Mouse (Mus musculus): ENCODE measurements around the gene Lypd6b. TPM values are rescaled to one million over a fixed set of nuclear protein-coding genes. Genes with fewer than 3 reads are reported as not detected.

The Lypd6b gene
- polyA plus RNA-seq, 1 experiment from 2014 or later, result 3.1 TPM

DNA sequence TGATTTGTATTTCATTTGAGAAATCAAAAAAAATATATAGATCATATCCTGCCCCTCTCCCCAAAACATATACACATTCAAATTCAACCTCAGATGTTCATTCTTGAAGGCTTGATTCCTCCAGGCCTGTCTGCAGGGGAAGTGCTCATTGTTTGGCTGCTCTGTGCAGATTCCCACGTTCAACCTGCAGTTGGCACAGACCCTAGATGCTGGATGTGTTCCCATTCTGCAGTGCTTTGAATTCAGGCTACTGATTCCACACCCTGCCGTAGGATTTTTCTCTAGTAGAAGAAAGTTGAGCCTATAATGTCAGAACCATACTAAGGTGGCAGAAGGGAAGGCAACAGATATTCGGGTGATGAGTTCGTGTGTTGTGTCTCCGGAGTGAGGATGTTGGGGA, 195.5 kb downstream of the Lypd6b start:
- Histone ChIP-seq H3K9ac (no peak overlapping the region), H3K4me2 (no peak overlapping the region), H3K4me1 (no peaks in the 10 kb centered on the region), H3K9me3 (replicated peaks) (no peaks in the 10 kb centered on the region), H3K36me3 (ENCODE audit: poor library complexity, severe bottlenecking) (no peaks in the 10 kb centered on the region), H3K27me3 (no peaks in the 10 kb centered on the region), H3K27ac (no peak overlapping the region), H3K4me3 (no peak overlapping the region)
- ATAC-seq, result no peak; the same call in 1 of the 2 replicates
- WGBS, result 69% methylated on average over 5 of the region's 5 CpGs

DNA sequence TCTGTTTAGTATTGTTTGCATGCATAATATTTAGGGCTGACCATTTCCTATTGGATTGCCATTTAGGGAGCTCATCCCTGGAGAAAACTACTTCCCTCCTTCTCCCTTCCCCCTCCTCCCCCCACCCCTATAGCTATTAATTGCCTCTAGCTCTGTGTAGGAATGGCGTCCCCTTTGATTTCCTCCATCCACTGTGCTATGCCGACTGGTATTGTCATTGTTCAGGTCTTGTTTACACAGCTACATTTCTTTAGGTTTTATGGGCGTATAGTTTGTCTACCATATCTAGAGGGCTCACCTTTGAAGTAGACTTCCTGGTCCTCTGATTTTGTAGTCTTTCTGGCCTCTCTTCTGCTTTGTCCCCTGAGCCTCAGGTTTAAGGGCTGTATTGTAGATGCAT, 197.3 kb downstream of the Lypd6b start:
- Histone ChIP-seq H3K9me3 (replicated peaks) (no peaks in the 10 kb centered on the region), H3K4me3 (no peak overlapping the region), H3K4me2 (no peak overlapping the region), H3K4me1 (no peaks in the 10 kb centered on the region), H3K36me3 (ENCODE audit: poor library complexity, severe bottlenecking) (no peaks in the 10 kb centered on the region), H3K27me3 (no peaks in the 10 kb centered on the region), H3K9ac (no peak overlapping the region), H3K27ac (no peak overlapping the region)
- ATAC-seq, result no peak
- 68% methylated on average over 3 of the region's 3 CpGs for WGBS

DNA sequence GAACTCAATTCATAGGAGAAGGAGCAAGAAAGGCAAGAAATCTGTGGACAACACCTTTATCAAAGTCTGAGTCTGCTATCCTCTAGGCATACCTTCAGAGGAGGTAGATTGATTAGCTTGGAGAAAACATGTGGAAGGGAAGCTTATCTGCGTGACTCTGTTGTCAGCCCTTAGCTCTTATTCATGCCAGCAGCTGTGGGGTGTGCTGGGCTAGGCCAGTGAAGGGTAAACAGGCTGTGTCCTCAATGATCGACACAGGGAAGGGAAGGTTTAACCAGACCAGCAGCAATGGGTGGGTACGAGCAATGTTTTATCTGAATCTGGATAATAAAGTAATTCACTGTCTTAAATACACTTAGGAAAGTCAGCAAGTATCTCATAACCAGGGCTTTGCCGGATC, 208.4 kb downstream of the Lypd6b start:
- H3K9me3 ChIP-seq (replicated peaks), result no peaks in the 10 kb centered on the region
- no peak for ATAC-seq
- H3K4me1 ChIP-seq, result no peaks in the 10 kb centered on the region
- H3K4me2 ChIP-seq, result no peak overlapping the region
- no peak overlapping the region for H3K27ac ChIP-seq
- H3K27me3 ChIP-seq, result no peaks in the 10 kb centered on the region
- no peak overlapping the region for H3K4me3 ChIP-seq
- no peaks in the 10 kb centered on the region for H3K36me3 ChIP-seq (ENCODE audit: poor library complexity, severe bottlenecking)
- H3K9ac ChIP-seq, result no peak overlapping the region
- 91% methylated on average over 4 of the region's 4 CpGs for WGBS

DNA sequence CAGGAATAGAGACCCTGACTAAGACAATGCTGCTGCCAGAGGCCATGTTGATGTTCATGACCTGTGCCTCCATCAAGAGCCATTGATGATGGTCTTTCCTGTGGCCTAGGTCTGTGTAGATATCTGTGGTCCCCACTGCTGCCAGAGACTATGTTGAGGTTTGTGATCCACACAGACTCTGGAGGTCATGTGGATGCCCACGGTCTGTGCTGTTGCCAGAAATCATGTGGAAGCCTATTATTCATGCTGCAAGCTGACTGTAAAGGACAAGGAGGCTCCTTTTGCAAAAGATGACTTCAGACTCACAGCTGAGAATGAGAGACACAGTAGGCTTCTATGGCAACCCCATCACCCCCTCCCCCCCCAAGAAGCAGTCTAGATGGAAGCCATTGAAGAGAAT, 209.7 kb downstream of the Lypd6b start:
- WGBS, result 90% methylated on average over 1 of the region's 1 CpGs
- H3K4me2 ChIP-seq, result no peak overlapping the region
- ATAC-seq, result no peak

More for the DNA sequence above, 209.7 kb downstream of the Lypd6b start:
- H3K9me3 ChIP-seq (replicated peaks), result no peaks in the 10 kb centered on the region
- no peaks in the 10 kb centered on the region for H3K27me3 ChIP-seq
- H3K36me3 ChIP-seq (ENCODE audit: poor library complexity, severe bottlenecking), result no peaks in the 10 kb centered on the region
- H3K4me1 ChIP-seq, result no peaks in the 10 kb centered on the region
- H3K9ac ChIP-seq, result no peak overlapping the region
- no peak overlapping the region for H3K27ac ChIP-seq
- H3K4me3 ChIP-seq, result no peak overlapping the region

Other genes starting within 250 kb of the Lypd6b start
- 129 and 139 TPM in 2 replicates for gene Kif5c, start 168.4 kb upstream of the Lypd6b start, polyA plus RNA-seq (2015; fragmentation: Nextera tagmentation; extraction: Ambion mirVana)